Mouse (Mus musculus): Measurements from ENCODE around the gene Limd1. TPM values are rescaled to one million over a fixed set of nuclear protein-coding genes. Genes with fewer than 3 reads are reported as not detected.
"Not testable (repeated sequence)": the region's sequence is repeated elsewhere in the genome, so short reads cannot be mapped to it uniquely, and the experiment has no call there.

Gene Limd1
- 46.0 and 48.3 TPM in 2 replicates for polyA plus RNA-seq (2014; fragmentation: Nextera tagmentation; extraction: Ambion mirVana)

DNA sequence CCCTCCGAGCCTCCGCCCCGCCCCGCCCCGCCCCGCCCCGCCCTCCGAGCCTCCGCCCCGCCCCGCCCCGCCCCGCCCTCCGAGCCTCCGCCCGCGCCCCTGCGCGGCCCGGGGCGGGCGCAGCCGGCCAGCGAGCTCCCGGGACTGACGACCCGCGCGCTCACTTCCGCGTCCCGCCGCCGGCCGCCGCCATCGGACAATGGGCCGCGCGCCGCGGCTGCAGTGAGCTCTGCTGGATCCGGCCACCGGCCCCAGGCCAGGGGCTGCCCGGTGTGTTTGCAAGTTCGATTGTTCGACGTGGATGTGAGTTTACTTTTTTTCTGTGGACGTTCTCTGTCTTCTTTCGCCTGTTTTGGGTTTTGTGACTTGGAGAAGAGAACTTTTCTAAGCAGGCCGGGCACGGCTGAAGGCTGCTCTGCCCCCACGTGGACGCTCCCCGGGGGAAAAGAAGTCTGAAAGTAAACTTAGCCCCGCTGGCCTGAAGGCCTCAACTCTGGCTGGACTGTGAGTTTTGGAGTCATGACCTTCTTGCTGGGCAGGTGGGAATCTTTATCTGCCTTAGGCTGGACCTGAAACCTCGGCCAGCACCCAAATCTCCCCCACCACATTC is at the start of gene Limd1:
Gene Limd1 (plus strand): TSS at position 121 of the 610 bp plus-strand sequence.
- ATAC-seq (replicated peaks; ENCODE audit: insufficient number of reproducible peaks, low FRiP score, low TSS enrichment, low read depth) = peak; percentile 75
- no peaks in the 10 kb centered on the region for H3K27me3 ChIP-seq (ENCODE audit: control insufficient read depth, insufficient read depth, low read length)
- H3K27ac ChIP-seq (replicated peaks; ENCODE audit: low read depth, low read length) = peak within 1 kb of the TSS; percentile 52; the same call in 1 of the 2 replicates

DNA sequence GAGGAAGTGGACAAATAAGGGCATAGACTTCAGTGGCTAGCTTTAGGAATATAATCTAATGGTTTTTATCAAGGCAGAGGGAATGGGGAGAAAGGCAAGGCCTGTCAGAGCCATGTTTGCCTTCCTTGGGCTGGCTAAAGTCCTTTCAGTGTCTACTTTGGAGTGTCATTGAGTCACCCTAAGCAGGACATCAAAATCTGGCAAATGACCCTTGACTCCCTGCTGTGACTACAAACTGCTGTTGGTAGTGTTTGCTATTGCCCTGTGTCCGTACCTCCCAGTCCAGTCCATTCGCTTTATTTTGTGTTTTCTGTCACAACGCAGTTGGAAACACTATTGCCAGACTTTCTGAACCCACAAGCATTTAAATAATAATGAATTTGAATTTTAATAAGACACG is 48.6 kb upstream of the Limd1 start:
- WGBS = 84% methylated on average over 4 of the region's 4 CpGs
- no peaks in the 10 kb centered on the region for H3K4me1 ChIP-seq (ENCODE audit: control insufficient read depth, insufficient read depth, low read length)

More for the DNA sequence above, at the start of gene Limd1:
- Histone ChIP-seq H3K4me1 (ENCODE audit: control insufficient read depth, insufficient read depth, low read length) (peaks cover 5% of the 10 kb centered on the region), H3K9me3 (replicated peaks; ENCODE audit: control insufficient read depth, low read length) (no peaks in the 10 kb centered on the region), H3K9ac (replicated peaks; ENCODE audit: low read length) (peak within 1 kb of the TSS; percentile 78), H3K36me3 (replicated peaks; ENCODE audit: control insufficient read depth, insufficient read depth, low read depth, low read length) (no peaks in the 10 kb centered on the region; the same call in 1 of the 2 replicates), H3K4me2 (ENCODE audit: low read depth, low read length) (peak within 1 kb of the TSS; percentile 83), H3K4me3 (ENCODE audit: low read depth, low read length) (peak within 1 kb of the TSS; percentile 68)
- no peak for DNase-seq (ENCODE audit: low spot score)
- under 1% methylated on average over 22 of the region's 57 CpGs for WGBS

GRCm38 (mm10) chr9:123430973-123431372 is 47.5 kb upstream of the Limd1 start:
- ATAC-seq (replicated peaks; ENCODE audit: insufficient number of reproducible peaks, low FRiP score, low TSS enrichment, low read depth) = no peak

More for the DNA sequence above, 48.6 kb upstream of the Limd1 start:
- no peaks in the 10 kb centered on the region for H3K9me3 ChIP-seq (replicated peaks; ENCODE audit: control insufficient read depth, low read length)
- no peaks in the 10 kb centered on the region for H3K36me3 ChIP-seq (replicated peaks; ENCODE audit: control insufficient read depth, insufficient read depth, low read depth, low read length)
- H3K27ac ChIP-seq (replicated peaks; ENCODE audit: low read depth, low read length) = no peak overlapping the region
- H3K27me3 ChIP-seq (ENCODE audit: control insufficient read depth, insufficient read depth, low read length) = no peaks in the 10 kb centered on the region
- no peak overlapping the region for H3K9ac ChIP-seq (replicated peaks; ENCODE audit: low read length)
- DNase-seq (ENCODE audit: low spot score) (no peak), ATAC-seq (replicated peaks; ENCODE audit: insufficient number of reproducible peaks, low FRiP score, low TSS enrichment, low read depth) (no peak)
- H3K4me3 ChIP-seq (ENCODE audit: low read depth, low read length) = no peak overlapping the region
- no peak overlapping the region for H3K4me2 ChIP-seq (ENCODE audit: low read depth, low read length)

GRCm38 (mm10) chr9:123438223-123438622 is 40.3 kb upstream of the Limd1 start:
- no peak overlapping the region for H3K4me3 ChIP-seq (ENCODE audit: low read depth, low read length)
- no peaks in the 10 kb centered on the region for H3K36me3 ChIP-seq (replicated peaks; ENCODE audit: control insufficient read depth, insufficient read depth, low read depth, low read length)
- H3K4me1 ChIP-seq (ENCODE audit: control insufficient read depth, insufficient read depth, low read length) = no peaks in the 10 kb centered on the region
- no peak overlapping the region for H3K27ac ChIP-seq (replicated peaks; ENCODE audit: low read depth, low read length)
- WGBS = 80% methylated on average over 2 of the region's 2 CpGs
- no peaks in the 10 kb centered on the region for H3K27me3 ChIP-seq (ENCODE audit: control insufficient read depth, insufficient read depth, low read length)
- ATAC-seq (replicated peaks; ENCODE audit: insufficient number of reproducible peaks, low FRiP score, low TSS enrichment, low read depth) (no peak), DNase-seq (ENCODE audit: low spot score) (no peak)
- H3K4me2 ChIP-seq (ENCODE audit: low read depth, low read length) = no peak overlapping the region
- no peaks in the 10 kb centered on the region for H3K9me3 ChIP-seq (replicated peaks; ENCODE audit: control insufficient read depth, low read length)
- no peak overlapping the region for H3K9ac ChIP-seq (replicated peaks; ENCODE audit: low read length)

More at GRCm38 (mm10) chr9:123430973-123431372, 47.5 kb upstream of the Limd1 start:
- Histone ChIP-seq H3K4me3 (ENCODE audit: low read depth, low read length) (no peak overlapping the region), H3K27ac (replicated peaks; ENCODE audit: low read depth, low read length) (no peak overlapping the region), H3K4me1 (ENCODE audit: control insufficient read depth, insufficient read depth, low read length) (no peaks in the 10 kb centered on the region), H3K36me3 (replicated peaks; ENCODE audit: control insufficient read depth, insufficient read depth, low read depth, low read length) (no peaks in the 10 kb centered on the region), H3K4me2 (ENCODE audit: low read depth, low read length) (no peak overlapping the region), H3K27me3 (ENCODE audit: control insufficient read depth, insufficient read depth, low read length) (no peaks in the 10 kb centered on the region), H3K9me3 (replicated peaks; ENCODE audit: control insufficient read depth, low read length) (no peaks in the 10 kb centered on the region), H3K9ac (replicated peaks; ENCODE audit: low read length) (no peak overlapping the region)
- DNase-seq (ENCODE audit: low spot score) = no peak

GRCm38 (mm10) chr9:123440230-123441058 is 38.1 kb upstream of the Limd1 start:
- 59% methylated on average over 5 of the region's 5 CpGs for WGBS
- H3K9me3 ChIP-seq (replicated peaks; ENCODE audit: control insufficient read depth, low read length) = no peaks in the 10 kb centered on the region
- H3K36me3 ChIP-seq (replicated peaks; ENCODE audit: control insufficient read depth, insufficient read depth, low read depth, low read length) = no peaks in the 10 kb centered on the region
- H3K9ac ChIP-seq (replicated peaks; ENCODE audit: low read length) = no peak overlapping the region
- DNase-seq (ENCODE audit: low spot score) = no peak
- no peak overlapping the region for H3K4me2 ChIP-seq (ENCODE audit: low read depth, low read length)
- no peaks in the 10 kb centered on the region for H3K27me3 ChIP-seq (ENCODE audit: control insufficient read depth, insufficient read depth, low read length)
- no peak for ATAC-seq (replicated peaks; ENCODE audit: insufficient number of reproducible peaks, low FRiP score, low TSS enrichment, low read depth)
- no peak overlapping the region for H3K27ac ChIP-seq (replicated peaks; ENCODE audit: low read depth, low read length)
- no peaks in the 10 kb centered on the region for H3K4me1 ChIP-seq (ENCODE audit: control insufficient read depth, insufficient read depth, low read length)
- H3K4me3 ChIP-seq (ENCODE audit: low read depth, low read length) = no peak overlapping the region

DNA sequence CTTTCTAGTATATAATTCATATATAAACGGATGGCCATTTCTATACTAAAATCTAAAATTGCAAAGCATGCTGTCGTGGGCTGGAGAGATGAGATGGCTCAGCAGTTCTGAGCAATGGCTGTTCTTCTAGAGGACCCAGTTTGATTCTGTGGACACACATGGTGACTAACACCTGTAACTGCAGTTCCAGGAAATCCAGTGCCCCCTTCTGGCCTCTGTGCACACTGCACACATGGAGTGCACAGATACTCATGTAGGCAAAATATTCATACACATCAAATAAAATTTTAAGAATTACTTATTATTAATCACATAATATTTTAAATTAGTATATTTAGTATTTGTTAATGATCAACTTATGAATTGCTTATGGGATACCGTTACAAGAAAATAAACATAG is 31.4 kb upstream of the Limd1 start:
- H3K36me3 ChIP-seq (replicated peaks; ENCODE audit: control insufficient read depth, insufficient read depth, low read depth, low read length); H3K4me2 ChIP-seq (ENCODE audit: low read depth, low read length); H3K4me3 ChIP-seq (ENCODE audit: low read depth, low read length); H3K27me3 ChIP-seq (ENCODE audit: control insufficient read depth, insufficient read depth, low read length); H3K9ac ChIP-seq (replicated peaks; ENCODE audit: low read length); H3K4me1 ChIP-seq (ENCODE audit: control insufficient read depth, insufficient read depth, low read length); ATAC-seq (replicated peaks; ENCODE audit: insufficient number of reproducible peaks, low FRiP score, low TSS enrichment, low read depth); H3K27ac ChIP-seq (replicated peaks; ENCODE audit: low read depth, low read length); H3K9me3 ChIP-seq (replicated peaks; ENCODE audit: control insufficient read depth, low read length): not testable (repeated sequence)
- WGBS = 95% methylated on average over 2 of the region's 3 CpGs
- DNase-seq (ENCODE audit: low spot score) = peak; percentile 20

- Histone ChIP-seq H3K9me3 (replicated peaks; ENCODE audit: control insufficient read depth, low read length) (no peaks in the 10 kb centered on the region), H3K36me3 (replicated peaks; ENCODE audit: control insufficient read depth, insufficient read depth, low read depth, low read length) (no peaks in the 10 kb centered on the region; the same call in 1 of the 2 replicates), H3K9ac (replicated peaks; ENCODE audit: low read length) (no peak overlapping the region), H3K4me2 (ENCODE audit: low read depth, low read length) (no peak overlapping the region), H3K4me1 (ENCODE audit: control insufficient read depth, insufficient read depth, low read length) (no peaks in the 10 kb centered on the region), H3K4me3 (ENCODE audit: low read depth, low read length) (no peak overlapping the region), H3K27ac (replicated peaks; ENCODE audit: low read depth, low read length) (no peak overlapping the region), H3K27me3 (ENCODE audit: control insufficient read depth, insufficient read depth, low read length) (no peaks in the 10 kb centered on the region)
- DNase-seq (ENCODE audit: low spot score) (no peak), ATAC-seq (replicated peaks; ENCODE audit: insufficient number of reproducible peaks, low FRiP score, low TSS enrichment, low read depth) (no peak)
Measured at GRCm38 (mm10) chr9:123448594-123448993, 29.9 kb upstream of the Limd1 start.

DNA sequence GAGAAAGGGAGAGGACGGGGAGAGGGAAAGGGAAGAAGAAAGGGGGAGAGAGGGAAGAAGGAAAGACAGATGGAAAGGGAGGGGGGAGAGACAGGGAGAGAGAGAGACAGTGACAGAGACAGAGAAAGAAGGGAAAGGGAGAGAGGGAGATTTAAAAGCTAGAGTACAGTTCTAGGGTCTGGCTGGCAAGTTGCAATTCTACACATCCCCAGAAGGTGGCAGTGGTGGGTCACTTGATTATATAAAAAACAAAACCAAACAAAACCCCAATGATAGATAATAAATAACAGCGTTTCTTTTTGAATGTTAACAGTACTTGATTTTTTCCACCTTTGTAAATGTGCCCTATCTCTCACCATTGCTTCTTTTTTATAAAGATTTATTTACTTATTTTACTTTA is 28.3 kb upstream of the Limd1 start:
- Histone ChIP-seq H3K4me2 (ENCODE audit: low read depth, low read length) (no peak overlapping the region), H3K9ac (replicated peaks; ENCODE audit: low read length) (no peak overlapping the region), H3K27me3 (ENCODE audit: control insufficient read depth, insufficient read depth, low read length) (no peaks in the 10 kb centered on the region), H3K4me3 (ENCODE audit: low read depth, low read length) (no peak overlapping the region), H3K4me1 (ENCODE audit: control insufficient read depth, insufficient read depth, low read length) (no peaks in the 10 kb centered on the region), H3K27ac (replicated peaks; ENCODE audit: low read depth, low read length) (no peak overlapping the region), H3K36me3 (replicated peaks; ENCODE audit: control insufficient read depth, insufficient read depth, low read depth, low read length) (no peaks in the 10 kb centered on the region; the same call in 1 of the 2 replicates), H3K9me3 (replicated peaks; ENCODE audit: control insufficient read depth, low read length) (no peaks in the 10 kb centered on the region)
- DNase-seq (ENCODE audit: low spot score) (peak; percentile 65), ATAC-seq (replicated peaks; ENCODE audit: insufficient number of reproducible peaks, low FRiP score, low TSS enrichment, low read depth) (no peak)
- WGBS = 39% methylated on average over 2 of the region's 2 CpGs

Data from embryonic facial prominence, embryonic 11.5 days (tissue).